Mouse (Mus musculus) midbrain, postnatal 0 days (tissue): Measurements from ENCODE around the gene Foxe1. TPM values are rescaled to one million over a fixed set of nuclear protein-coding genes. Genes with fewer than 3 reads are reported as not detected.

Experiments used
- ATAC-seq: fragments of 200-750 bp; cut with Nextera tagmentation; 2 replicates; pipeline ENCODE4 v1.8.0; 2017; ENCODE audit warnings: moderate number of reproducible peaks, mild to moderate bottlenecking, moderate TSS enrichment, moderate library complexity; ENCODE audit not compliant: low FRiP score
- DNase-seq: peaks from one replicate; pipeline ENCODE4 v3.0.0-alpha.2; 2015; ENCODE audit warnings: low spot score
- H3K27ac ChIP-seq: fragments of 300-500 bp; sonication (generic); 2 replicates; pipeline ENCODE4 v1.5.1; 2014; ENCODE audit warnings: low read depth, mild to moderate bottlenecking, low read length, mixed read lengths
- H3K27me3 ChIP-seq: fragments of 300-500 bp; sonication (generic); 2 replicates; pipeline ENCODE4 v1.6.1; 2014; ENCODE audit warnings: low read length, control low read depth, mixed read lengths; ENCODE audit not compliant: insufficient read depth
- H3K36me3 ChIP-seq: fragments of 300-500 bp; sonication (generic); 2 replicates; pipeline ENCODE4 v1.6.1; 2014; ENCODE audit warnings: low read length, control low read depth, mixed read lengths; ENCODE audit not compliant: insufficient read depth
- H3K4me1 ChIP-seq: fragments of 300-500 bp; sonication (generic); 2 replicates; pipeline ENCODE4 v1.6.1; 2014; ENCODE audit warnings: mild to moderate bottlenecking, control low read depth, antibody characterized with exemption, low read length, mixed read lengths; ENCODE audit not compliant: insufficient read depth
- H3K4me2 ChIP-seq: fragments of 300-500 bp; sonication (generic); 2 replicates; pipeline ENCODE4 v1.6.1; 2014; ENCODE audit warnings: low read depth, mild to moderate bottlenecking, low read length, mixed read lengths; ENCODE audit not compliant: poor library complexity, severe bottlenecking
- H3K4me3 ChIP-seq: fragments of 300-500 bp; sonication (generic); 2 replicates; pipeline ENCODE4 v1.5.1; 2014; ENCODE audit warnings: low read depth, mild to moderate bottlenecking, low read length, moderate library complexity
- H3K9ac ChIP-seq: fragments of 300-500 bp; sonication (generic); replicated peaks from 2 replicates; pipeline ENCODE4 v1.6.1; 2014; ENCODE audit warnings: mild to moderate bottlenecking, low read length, moderate library complexity, mixed read lengths; ENCODE audit not compliant: poor library complexity, severe bottlenecking
- H3K9me3 ChIP-seq: fragments of 300-500 bp; sonication (generic); 2 replicates; pipeline ENCODE4 v1.6.1; 2016; ENCODE audit warnings: low read length, control low read depth
- CTCF ChIP-seq: IDR thresholded peaks from 2 replicates; pipeline ENCODE4 v1.5.1; 2016; ENCODE audit warnings: antibody characterized with exemption, mild to moderate bottlenecking
- WGBS: fragments of 180-500 bp; shearing (Covaris S2); extraction: QIAGEN DNeasy Blood & Tissue Kit; methylation state at CpG from one replicate; pipeline ENCODE4 v1.1.7; 2014; 5-methylcytosine and 5-hydroxymethylcytosine counted together
- polyA plus RNA-seq: library from polyadenylated mRNA; unstranded; fragments of >200 nt; fragmentation: Nextera tagmentation; extraction: Ambion mirVana; gene quantifications from 2 replicates; pipeline ENCODE4 v1.2.1, GENCODE M21; 2015
- total RNA-seq: library from RNA; depleted of rRNA; stranded (reverse); fragments of >200 nt; gene quantifications from 2 replicates; pipeline ENCODE4 v1.2.3, GENCODE M21; 2014; rRNA removed

The Foxe1 gene
- total RNA-seq = not detected in 2 replicates
- not detected in 2 replicates for polyA plus RNA-seq

DNA sequence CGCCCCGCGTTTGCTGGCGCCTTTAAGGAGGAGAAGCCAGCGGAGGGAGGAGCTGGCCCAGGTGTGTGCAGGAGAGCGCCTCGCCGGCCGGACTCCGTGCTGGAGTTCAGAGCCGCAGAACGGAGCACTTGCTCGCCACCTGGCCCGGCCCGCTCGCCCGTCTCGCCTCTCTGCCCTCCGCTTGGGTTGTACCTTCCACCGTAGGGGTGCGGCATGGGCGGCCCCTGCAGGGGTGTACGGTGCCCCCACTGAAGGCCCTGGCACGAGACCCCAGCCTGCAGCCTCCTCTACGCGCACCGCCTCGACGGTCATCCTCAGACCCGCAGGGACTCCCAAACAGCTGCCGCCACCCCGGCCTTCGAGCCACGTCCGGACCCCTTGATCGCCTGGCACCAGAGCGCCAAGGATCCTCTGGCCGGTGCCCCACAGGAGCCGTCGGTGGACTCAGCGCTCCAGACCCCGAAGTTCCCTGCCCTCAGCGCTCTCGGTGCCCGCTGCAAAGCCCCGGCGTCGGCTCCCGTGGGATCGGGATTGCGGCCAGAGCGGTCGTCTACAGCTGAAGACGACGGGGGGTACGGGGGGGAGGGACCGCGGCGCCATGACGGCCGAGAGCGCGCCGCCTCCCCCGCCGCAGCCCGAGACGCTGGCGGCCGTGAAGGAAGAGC lies at the start of gene Foxe1:
Gene Foxe1, plus strand, starts transcription at position 14 of the 665 bp plus-strand sequence.
- H3K4me3 ChIP-seq = peak within 1 kb of the TSS; percentile 38
- no peak within 1 kb of the TSS for H3K9ac ChIP-seq
- no peak for TF ChIP-seq CTCF
- no peak for ATAC-seq
- no peaks in the 10 kb centered on the region for H3K36me3 ChIP-seq
- peaks cover 4% of the 10 kb centered on the region; the same call in 1 of the 2 replicates for H3K4me1 ChIP-seq
- peak within 1 kb of the TSS; percentile 43 for H3K4me2 ChIP-seq
- WGBS = 3% methylated on average over 62 of the region's 70 CpGs
- DNase-seq = no peak
- H3K9me3 ChIP-seq = no peaks in the 10 kb centered on the region
- H3K27ac ChIP-seq = no peak within 1 kb of the TSS
- peaks cover 77% of the 10 kb centered on the region for H3K27me3 ChIP-seq

DNA sequence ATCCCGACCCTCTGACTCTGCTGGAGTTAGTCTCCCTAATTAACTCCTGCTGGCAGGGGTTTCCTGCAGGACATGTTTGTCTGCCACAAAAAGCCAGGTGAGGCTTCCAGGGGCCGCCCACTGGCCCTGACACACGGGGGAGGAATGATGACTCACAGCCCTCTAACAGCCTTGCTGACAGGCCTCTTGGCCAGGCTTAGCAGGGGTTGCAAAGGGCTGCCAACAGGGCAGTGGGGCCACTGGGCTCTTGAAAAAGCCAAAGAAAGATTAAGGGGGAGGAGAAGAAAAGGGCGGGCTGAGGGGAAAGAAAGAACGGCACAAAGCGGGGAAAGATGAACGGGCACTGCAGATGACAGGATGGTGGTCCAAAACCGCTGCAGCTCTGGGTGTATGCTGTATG lies 39.3 kb upstream of the Foxe1 start:
- Histone ChIP-seq H3K9me3 (no peaks in the 10 kb centered on the region), H3K4me1 (no peaks in the 10 kb centered on the region), H3K36me3 (no peaks in the 10 kb centered on the region), H3K9ac (peak overlapping the region; percentile 44; the same call in 1 of the 2 replicates), H3K4me2 (peak overlapping the region; percentile 58), H3K4me3 (peak overlapping the region; percentile 49), H3K27ac (peak overlapping the region; percentile 21; the same call in 1 of the 2 replicates), H3K27me3 (0 out of 2 replicates have a peak, but pooled peaks cover 2% of the 10 kb centered on the region)
- DNase-seq (no peak), ATAC-seq (no peak; the same call in 1 of the 2 replicates)
- no peak for TF ChIP-seq CTCF
- 4% methylated on average over 8 of the region's 8 CpGs for WGBS

DNA sequence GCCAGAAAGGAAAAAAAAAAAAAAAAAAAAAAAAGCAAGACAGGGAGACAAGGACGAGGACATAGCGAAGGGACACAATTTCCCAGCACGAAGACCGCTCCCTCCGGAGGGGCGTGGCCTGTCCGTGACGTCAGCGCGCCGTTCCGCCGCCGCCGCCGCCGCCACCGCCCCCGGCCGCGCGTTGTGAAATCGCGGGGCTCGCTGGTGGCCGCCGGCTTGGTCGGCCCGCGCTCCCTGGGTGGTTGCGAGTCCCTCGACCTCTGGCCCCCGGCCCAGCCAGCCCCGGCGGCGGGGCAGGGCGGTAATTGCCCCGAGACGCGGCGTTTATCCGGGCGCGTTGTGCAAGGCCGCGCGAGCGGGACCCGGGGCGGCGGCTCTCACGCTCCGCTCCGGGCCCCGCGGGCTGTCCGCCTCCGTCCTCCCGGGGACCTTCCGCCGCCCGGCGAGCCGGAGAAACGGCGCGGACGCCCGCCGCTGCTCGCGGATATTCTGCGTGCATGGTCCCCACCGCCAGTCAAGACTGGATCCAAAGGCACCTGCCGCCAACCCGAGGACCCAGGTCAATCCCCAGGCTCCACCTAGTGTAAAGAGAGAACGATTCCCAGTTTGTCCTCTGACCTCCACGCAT lies 38.5 kb upstream of the Foxe1 start:
- TF ChIP-seq CTCF = peak; percentile 48
- ATAC-seq (peak; percentile 87), DNase-seq (peak; percentile 84)
- peak overlapping the region; percentile 58 for H3K4me2 ChIP-seq
- H3K9me3 ChIP-seq = no peaks in the 10 kb centered on the region
- no peaks in the 10 kb centered on the region for H3K4me1 ChIP-seq
- H3K4me3 ChIP-seq = peak overlapping the region; percentile 49
- H3K27me3 ChIP-seq = 0 out of 2 replicates have a peak, but pooled peaks cover 2% of the 10 kb centered on the region
- 1% methylated on average over 56 of the region's 78 CpGs for WGBS
- peak overlapping the region; percentile 69 for H3K9ac ChIP-seq
- no peaks in the 10 kb centered on the region for H3K36me3 ChIP-seq
- peak overlapping the region; percentile 69 for H3K27ac ChIP-seq

- ATAC-seq = no peak
- WGBS = 16% methylated on average over 7 of the region's 7 CpGs
- no peak for TF ChIP-seq CTCF
Observed at GRCm38 (mm10) chr4:46305436-46305835, 38.0 kb upstream of the Foxe1 start.

DNA sequence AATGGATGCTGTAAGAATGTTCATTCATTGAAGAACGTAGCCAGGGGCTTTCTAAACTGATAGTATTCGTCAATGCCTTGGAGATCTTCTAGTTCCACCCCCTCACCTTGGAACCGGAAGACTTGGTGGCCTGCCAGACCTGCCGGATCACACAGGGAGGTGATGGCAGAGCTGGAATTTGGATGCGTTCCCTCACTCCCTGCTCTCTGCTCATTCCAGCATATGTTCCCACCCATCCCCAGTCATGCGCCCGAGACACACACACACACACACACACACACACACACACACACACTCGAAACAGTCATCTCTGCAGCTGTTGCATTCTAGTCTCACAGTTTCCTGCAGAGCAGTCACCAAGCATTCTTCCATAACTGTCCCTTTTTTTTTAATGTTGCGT lies 36.1 kb upstream of the Foxe1 start:
- Histone ChIP-seq H3K27me3 (0 out of 2 replicates have a peak, but pooled peaks cover 2% of the 10 kb centered on the region), H3K27ac (no peak overlapping the region), H3K9me3 (no peaks in the 10 kb centered on the region), H3K36me3 (no peaks in the 10 kb centered on the region), H3K4me2 (no peak overlapping the region), H3K9ac (no peak overlapping the region), H3K4me3 (no peak overlapping the region), H3K4me1 (no peaks in the 10 kb centered on the region)
- 70% methylated on average over 9 of the region's 9 CpGs for WGBS
- ATAC-seq = no peak
- DNase-seq = peak; percentile 53
- no peak for TF ChIP-seq CTCF

More at GRCm38 (mm10) chr4:46305436-46305835, 38.0 kb upstream of the Foxe1 start:
- Histone ChIP-seq H3K4me3 (peak overlapping the region; percentile 49), H3K4me1 (no peaks in the 10 kb centered on the region), H3K4me2 (peak overlapping the region; percentile 58), H3K27ac (no peak overlapping the region), H3K36me3 (no peaks in the 10 kb centered on the region), H3K9me3 (no peaks in the 10 kb centered on the region), H3K27me3 (0 out of 2 replicates have a peak, but pooled peaks cover 2% of the 10 kb centered on the region), H3K9ac (peak overlapping the region; percentile 69)
- DNase-seq = peak; percentile 2

DNA sequence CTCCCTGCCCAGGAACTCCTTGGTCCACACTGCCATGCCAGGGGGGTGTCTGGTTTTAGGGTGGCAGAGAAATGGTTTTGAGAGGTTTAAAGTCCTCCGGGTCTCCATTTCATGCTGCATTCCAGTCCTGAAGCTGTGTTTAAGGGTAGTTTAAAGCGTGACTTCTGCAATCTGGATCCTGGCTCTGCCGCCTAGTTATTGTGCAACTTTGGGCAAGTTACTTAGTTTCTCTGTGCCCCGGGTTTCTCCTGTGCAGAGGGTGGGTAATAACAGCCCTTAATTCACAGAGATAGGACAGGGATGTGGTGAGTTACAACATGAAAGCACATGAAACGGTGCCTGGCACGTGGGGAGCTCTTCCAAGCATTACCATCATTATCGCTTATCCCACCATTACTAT lies 35.5 kb upstream of the Foxe1 start:
- H3K36me3 ChIP-seq = no peaks in the 10 kb centered on the region
- WGBS = 84% methylated on average over 7 of the region's 7 CpGs
- no peak overlapping the region for H3K4me2 ChIP-seq
- no peaks in the 10 kb centered on the region for H3K4me1 ChIP-seq
- TF ChIP-seq CTCF = no peak
- H3K9ac ChIP-seq = no peak overlapping the region
- no peak overlapping the region for H3K27ac ChIP-seq
- H3K9me3 ChIP-seq = no peaks in the 10 kb centered on the region
- DNase-seq (no peak), ATAC-seq (no peak)
- no peak overlapping the region for H3K4me3 ChIP-seq
- H3K27me3 ChIP-seq = 0 out of 2 replicates have a peak, but pooled peaks cover 2% of the 10 kb centered on the region
